Mouse (Mus musculus): ENCODE results near the gene Ly9.

Gene Ly9

DNA sequence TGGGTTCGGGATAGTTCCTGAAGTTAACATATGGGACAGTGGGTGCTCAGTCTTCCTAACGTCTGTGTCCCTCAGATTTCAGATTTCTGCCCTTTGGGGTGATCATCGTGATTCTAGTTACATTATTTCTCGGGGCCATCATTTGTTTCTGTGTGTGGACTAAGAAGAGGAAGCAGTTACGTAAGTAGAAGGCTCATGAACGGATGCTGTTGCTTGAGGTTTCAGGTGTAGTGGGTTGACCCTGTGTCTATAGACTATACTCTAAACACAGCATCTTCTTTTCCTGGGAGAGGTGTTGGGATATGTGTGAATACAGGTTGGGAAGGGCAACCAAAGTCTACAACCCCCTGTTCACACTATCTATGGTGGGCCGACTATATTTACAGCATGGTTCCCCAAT is 30.0 kb downstream of the Ly9 start:
- DNase-seq, result no peak

DNA sequence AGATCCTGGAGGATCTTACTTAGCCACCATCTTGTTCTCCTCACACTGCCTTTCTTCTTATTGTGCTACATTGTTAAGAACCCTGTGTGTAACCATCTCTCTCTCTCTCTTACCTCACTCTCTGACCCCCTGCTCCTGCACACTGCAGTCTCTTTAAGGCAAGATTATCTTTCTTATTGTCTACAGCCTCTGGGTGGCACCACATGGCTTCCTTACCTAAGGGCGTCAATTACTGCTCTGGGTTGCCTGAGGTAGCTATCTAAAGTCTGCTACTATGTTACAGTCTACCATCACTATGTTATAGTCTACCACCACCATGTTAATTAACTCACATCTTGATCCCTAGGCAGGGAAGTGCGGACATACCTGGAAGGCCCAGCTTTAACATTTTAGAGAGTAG is 38.8 kb downstream of the Ly9 start:
- no peak for DNase-seq

DNA sequence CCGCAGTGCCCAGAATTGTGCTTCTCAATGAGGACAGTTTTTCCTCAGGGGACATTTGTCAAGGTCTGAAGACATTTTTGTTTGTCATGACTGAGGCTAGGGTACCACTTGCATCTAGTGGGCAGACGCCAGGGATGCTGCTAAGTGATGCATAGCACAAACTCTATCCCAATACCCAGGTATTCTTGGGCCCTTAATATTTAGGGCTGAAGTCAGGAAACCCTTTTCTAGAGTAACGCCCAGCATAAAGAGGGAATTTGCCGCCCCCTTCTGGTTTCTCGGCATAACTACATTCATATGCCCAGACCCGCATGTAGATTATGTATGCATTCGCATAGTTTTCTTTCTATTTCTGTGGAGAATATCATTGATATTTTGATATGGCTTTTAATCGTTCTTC is 40.4 kb downstream of the Ly9 start:
- DNase-seq, result no peak

GRCm38 (mm10) chr1:171565888-171566287 is 41.3 kb downstream of the Ly9 start:
- no peak for DNase-seq

DNA sequence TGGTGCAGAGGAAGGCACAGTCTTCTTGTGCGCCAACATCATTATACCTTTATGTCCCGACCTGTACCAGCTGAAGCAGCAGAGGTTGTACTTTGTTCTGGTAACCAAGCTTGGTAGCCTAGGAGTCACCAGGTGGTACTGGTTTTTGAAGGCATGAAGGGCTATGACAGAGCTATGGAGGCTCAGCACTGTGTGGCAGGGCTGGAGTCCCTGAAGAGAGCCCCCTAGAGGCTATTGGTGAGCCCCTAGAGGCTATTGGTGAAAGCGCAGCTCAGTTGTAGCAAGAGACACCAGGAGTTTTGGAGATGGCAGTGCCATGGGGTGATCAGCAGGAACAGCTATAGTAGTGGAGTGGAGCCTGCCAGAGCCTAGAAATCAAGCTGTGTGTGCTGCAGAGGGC is 43.0 kb downstream of the Ly9 start:
- DNase-seq, result no peak

- no peak for DNase-seq
Measured at GRCm38 (mm10) chr1:171563042-171563441, 44.2 kb downstream of the Ly9 start.

- DNase-seq, result no peak
Measured at GRCm38 (mm10) chr1:171561639-171562225, 45.5 kb downstream of the Ly9 start.

- no peak for DNase-seq
Measured at GRCm38 (mm10) chr1:171561200-171561599, 46.0 kb downstream of the Ly9 start.

GRCm38 (mm10) chr1:171560262-171560661 is 46.9 kb downstream of the Ly9 start:
- no peak for DNase-seq

- no peak for DNase-seq
Measured at GRCm38 (mm10) chr1:171558898-171559297, 48.3 kb downstream of the Ly9 start, which contains the start of gene Cd244a. TSS of gene Cd244a (plus strand) at chr1:171559193.

GRCm38 (mm10) chr1:171558407-171558806 is 48.8 kb downstream of the Ly9 start:
- no peak for DNase-seq

GRCm38 (mm10) chr1:171556366-171556765 is 50.8 kb downstream of the Ly9 start:
- DNase-seq, result no peak

GRCm38 (mm10) chr1:171553359-171554341 is 53.6 kb downstream of the Ly9 start:
- DNase-seq, result no peak

DNA sequence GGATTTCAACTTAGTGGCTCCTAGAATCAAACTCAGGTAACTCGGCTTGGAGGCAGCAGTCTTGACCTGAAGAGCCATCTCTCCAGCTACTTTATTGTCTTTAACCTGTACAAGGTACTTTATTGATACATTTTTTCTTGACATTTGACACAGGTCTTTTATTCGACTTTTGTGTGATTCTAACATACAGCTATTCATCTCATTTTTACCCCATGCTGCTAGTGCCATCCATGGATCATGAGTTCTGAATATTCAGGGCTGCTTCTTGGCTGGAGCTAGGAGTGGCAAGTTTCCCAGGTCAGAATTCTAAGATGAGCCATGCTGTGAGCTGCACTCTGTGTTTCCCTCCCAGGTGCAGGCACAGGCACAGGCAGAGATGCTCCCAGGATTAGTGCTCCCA is 55.0 kb downstream of the Ly9 start:
- DNase-seq, result no peak

- no peak for DNase-seq
Measured at GRCm38 (mm10) chr1:171551326-171551725, 55.9 kb downstream of the Ly9 start.

DNA sequence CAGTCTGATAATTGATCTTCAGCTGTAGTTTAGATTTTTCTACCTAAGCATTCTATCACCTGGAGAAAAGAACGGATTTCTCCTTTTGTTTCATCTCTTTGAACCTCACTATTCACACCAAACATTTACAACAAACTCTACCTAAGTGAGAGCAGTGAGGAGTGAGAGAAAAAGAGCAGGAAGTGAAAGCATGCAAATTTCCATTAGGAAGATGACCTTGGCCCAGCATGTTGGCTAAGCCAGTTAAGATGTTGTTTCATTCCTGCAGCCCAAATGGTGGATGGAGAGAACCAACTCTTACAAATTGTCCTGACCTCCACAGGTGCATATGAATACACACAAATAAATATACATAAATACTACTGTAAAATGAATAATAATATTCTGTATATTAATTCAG is 66.5 kb downstream of the Ly9 start:
- no peak for DNase-seq

Data from right cerebral cortex, adult 18-20 months (tissue).